Mouse (Mus musculus) liver, embryonic 14.5 days (tissue): ENCODE measurements at regions not wholly inside any gene's neighbourhood (a gene's known extent, or its start where the extent isn't known, plus 50 kb on each side); places are given as distances from the start of the nearest gene placed in this dataset.
A peak's percentile ranks its signal among the peaks of the same experiment; 100 is the strongest.

ENCODE experiments used
- CTCF ChIP-seq: IDR thresholded peaks from 2 replicates; pipeline ENCODE4 v1.5.1; 2016; ENCODE audit warnings: antibody characterized with exemption, low read depth, control low read depth
- EP300 ChIP-seq: IDR thresholded peaks from 2 replicates; pipeline ENCODE4 v1.6.1; 2016; ENCODE audit warnings: antibody characterized with exemption, low read depth

- TF ChIP-seq CTCF (peak; percentile 43), EP300 (no peak)
These were observed 571.1 kb downstream of the Efna5 start for GRCm38 (mm10) chr17:62310059-62310458.
